Mouse (Mus musculus): Measurements from ENCODE around the gene Gm14391.
"Not testable (repeated sequence)": the region's sequence is repeated elsewhere in the genome, so short reads cannot be mapped to it uniquely, and the experiment has no call there.

The Gm14391 gene

GRCm38 (mm10) chr2:175206732-175207131, at the start of gene Gm14391:
Gene Gm14391, minus strand, starts transcription at chr2:175206917.
- DNase-seq (ENCODE audit: low spot score in 2 of 2), result not testable (repeated sequence)

GRCm38 (mm10) chr2:175179008-175179407, 27.7 kb downstream of the Gm14391 start:
- not testable (repeated sequence) for DNase-seq (ENCODE audit: low spot score in 2 of 2)

- DNase-seq (ENCODE audit: low spot score in 2 of 2), result no peak
Observed at GRCm38 (mm10) chr2:175176312-175176711, 30.4 kb downstream of the Gm14391 start.

GRCm38 (mm10) chr2:175175401-175176180, 31.1 kb downstream of the Gm14391 start, which contains the start of gene Gm14443:
Gene Gm14443, minus strand, starts transcription at chr2:175175871.
- DNase-seq (ENCODE audit: low spot score in 2 of 2), result not testable (repeated sequence)

GRCm38 (mm10) chr2:175174058-175174457, 32.7 kb downstream of the Gm14391 start:
- DNase-seq (ENCODE audit: low spot score in 2 of 2), result not testable (repeated sequence)

GRCm38 (mm10) chr2:175172906-175173595, 33.7 kb downstream of the Gm14391 start:
- not testable (repeated sequence) for DNase-seq (ENCODE audit: low spot score in 2 of 2)

GRCm38 (mm10) chr2:175172123-175172522, 34.6 kb downstream of the Gm14391 start:
- no peak for DNase-seq (ENCODE audit: low spot score in 2 of 2)

GRCm38 (mm10) chr2:175166870-175167269, 39.8 kb downstream of the Gm14391 start:
- DNase-seq (ENCODE audit: low spot score in 2 of 2), result not testable (repeated sequence)

- DNase-seq (ENCODE audit: low spot score in 2 of 2), result not testable (repeated sequence)
Observed at GRCm38 (mm10) chr2:175165110-175165509, 41.6 kb downstream of the Gm14391 start.

- not testable (repeated sequence) for DNase-seq (ENCODE audit: low spot score in 2 of 2)
Observed at GRCm38 (mm10) chr2:175161438-175161837, 45.3 kb downstream of the Gm14391 start.

- no peak for DNase-seq (ENCODE audit: low spot score in 2 of 2)
Observed at GRCm38 (mm10) chr2:175158642-175159041, 48.1 kb downstream of the Gm14391 start.

GRCm38 (mm10) chr2:175156696-175157095, 50.0 kb downstream of the Gm14391 start:
- no peak for DNase-seq (ENCODE audit: low spot score in 2 of 2)

- not testable (repeated sequence) for DNase-seq (ENCODE audit: low spot score in 2 of 2)
Observed at GRCm38 (mm10) chr2:175141993-175142295, 64.8 kb downstream of the Gm14391 start, which contains the start of gene Gm14399. Gene Gm14399, minus strand, starts transcription at chr2:175142012.

- peak; percentile 11 to 17 for DNase-seq (ENCODE audit: low spot score in 2 of 2)
Observed at GRCm38 (mm10) chr2:175141118-175141992, 65.4 kb downstream of the Gm14391 start.

Data from frontal cortex, postnatal 10 days (tissue).